ENCODE assay signal across 28 mouse cellular contexts in genomic region chr3:45204392-45205043, GRCm38 (mm10).
A peak's percentile ranks its signal among the peaks of the same experiment; 100 is the strongest.
DNase-seq lines count a peak whose midpoint lies in the region; ATAC-seq and TF ChIP-seq lines count a peak whose summit lies in the region.
"Had no signal": no experiment of that assay in that cellular context is flagged by ENCODE, and none has a peak within 500 bp of the region (broad histone marks: within the 10 kb centered on the region; RNA-seq: fewer than 3 reads in every experiment).

No protein-coding gene starts in this region.

- TF ChIP-seq CTCF in lung, postnatal 0 days (IDR thresholded peaks at IDR 0.05) = no peak

- no peak overlapping the region for H3K4me3 ChIP-seq in limb, embryonic 13.5 days
- no peak overlapping the region for H3K4me3 ChIP-seq in limb, embryonic 10.5 days
- no peak overlapping the region for H3K4me3 ChIP-seq in limb, embryonic 14.5 days (replicated peaks; ENCODE audit: low read length)
- no peak overlapping the region for H3K4me3 ChIP-seq in lung, postnatal 0 days (ENCODE audit: low read depth, low read length)
- no peak overlapping the region for H3K4me3 ChIP-seq in stomach, embryonic 15.5 days (replicated peaks)
- H3K4me3 ChIP-seq: embryonic facial prominence, embryonic 13.5 days; erythroblast, embryonic 14.5 days; forebrain, embryonic 12.5 days; hindbrain, embryonic 10.5 days; hindbrain, embryonic 15.5 days; limb, embryonic 12.5 days; liver, embryonic 12.5 days had no signal

- ATAC-seq in limb, embryonic 13.5 days (ENCODE audit: low FRiP score, low read depth) = peak; percentile 48; the same call in 1 of the 2 replicates
- peak; percentile 19; the same call in 1 of the 2 replicates for ATAC-seq in limb, embryonic 14.5 days (ENCODE audit: low FRiP score, low read depth)
- ATAC-seq in lung, postnatal 0 days = peak; percentile 74
- ATAC-seq in stomach, embryonic 15.5 days (ENCODE audit: insufficient read depth, low FRiP score, low read depth) = peak; percentile 56; the same call in 1 of the 2 replicates
- ATAC-seq: inflammation-experienced regulatory T-cells, adult 6 months; liver, embryonic 12.5 days; liver, postnatal 0 days; midbrain, embryonic 16.5 days had no signal

- DNase-seq in limb, embryonic 10.5 days (ENCODE audit: low spot score) = no peak
- peak; percentile 57 for DNase-seq in limb, embryonic 14.5 days (ENCODE audit: low spot score)
- peak; percentile 56 for DNase-seq in lung, postnatal 0 days (ENCODE audit: low spot score)
- DNase-seq in heart, adult 9 months (ENCODE audit: low spot score in 2 of 2) = no peak
- DNase-seq in yolk sac, embryonic 10.5 days (ENCODE audit: low spot score) = no peak
- DNase-seq: adrenal gland, postnatal 25 days; B cell, adult 2 months; cerebellum, adult 18-20 months; cerebellum, postnatal 25 days; gastrocnemius, postnatal 10 days; heart, postnatal 14 days; kidney, adult 2 months; layer of hippocampus, adult 9-11 months; liver, postnatal 0 days; right cerebral cortex, postnatal 25 days; thymus, postnatal 14 days had no signal

- 75% methylated on average over 2 of the region's 2 CpGs for WGBS in limb, embryonic 13.5 days
- WGBS in limb, embryonic 10.5 days = 74% methylated on average over 2 of the region's 2 CpGs
- WGBS in limb, embryonic 14.5 days = 73% methylated on average over 2 of the region's 2 CpGs
- 46% methylated on average over 2 of the region's 2 CpGs for WGBS in lung, postnatal 0 days
- 44% methylated on average over 2 of the region's 2 CpGs for WGBS in stomach, embryonic 15.5 days

- peaks cover 10% of the 10 kb centered on the region; the same call in 1 of the 2 replicates for H3K4me1 ChIP-seq in limb, embryonic 13.5 days
- H3K4me1 ChIP-seq in limb, embryonic 10.5 days = no peaks in the 10 kb centered on the region
- H3K4me1 ChIP-seq in limb, embryonic 14.5 days (ENCODE audit: control insufficient read depth, insufficient read depth, low read length) = 0 out of 2 replicates have a peak, but pooled peaks cover 2% of the 10 kb centered on the region
- H3K4me1 ChIP-seq in lung, postnatal 0 days (ENCODE audit: insufficient read depth, low read depth, low read length) = 0 out of 2 replicates have a peak, but pooled peaks cover 5% of the 10 kb centered on the region
- no peaks in the 10 kb centered on the region for H3K4me1 ChIP-seq in stomach, embryonic 15.5 days
- H3K4me1 ChIP-seq: embryonic facial prominence, embryonic 13.5 days; forebrain, embryonic 12.5 days; hindbrain, embryonic 10.5 days; hindbrain, embryonic 15.5 days; limb, embryonic 12.5 days; liver, embryonic 12.5 days had no signal

- no peaks in the 10 kb centered on the region for H3K9me3 ChIP-seq in limb, embryonic 13.5 days
- H3K9me3 ChIP-seq in limb, embryonic 10.5 days (replicated peaks) = no peaks in the 10 kb centered on the region
- H3K9me3 ChIP-seq in limb, embryonic 14.5 days (ENCODE audit: control insufficient read depth, low read length) = no peaks in the 10 kb centered on the region
- H3K9me3 ChIP-seq in lung, postnatal 0 days (ENCODE audit: low read length) = no peaks in the 10 kb centered on the region
- no peaks in the 10 kb centered on the region for H3K9me3 ChIP-seq in stomach, embryonic 15.5 days
- H3K9me3 ChIP-seq: embryonic facial prominence, embryonic 13.5 days; forebrain, embryonic 12.5 days; hindbrain, embryonic 10.5 days; hindbrain, embryonic 15.5 days; limb, embryonic 12.5 days; liver, embryonic 12.5 days had no signal

- no peaks in the 10 kb centered on the region for H3K27me3 ChIP-seq in limb, embryonic 13.5 days
- no peaks in the 10 kb centered on the region for H3K27me3 ChIP-seq in limb, embryonic 10.5 days (ENCODE audit: low read depth, poor library complexity, severe bottlenecking)
- H3K27me3 ChIP-seq in limb, embryonic 14.5 days (ENCODE audit: control insufficient read depth, insufficient read depth, low read length) = no peaks in the 10 kb centered on the region
- H3K27me3 ChIP-seq in lung, postnatal 0 days (replicated peaks; ENCODE audit: insufficient read depth, low read length) = no peaks in the 10 kb centered on the region
- H3K27me3 ChIP-seq in stomach, embryonic 15.5 days (replicated peaks) = no peaks in the 10 kb centered on the region
- H3K27me3 ChIP-seq: embryonic facial prominence, embryonic 13.5 days; forebrain, embryonic 12.5 days; hindbrain, embryonic 15.5 days; limb, embryonic 12.5 days; liver, embryonic 12.5 days had no signal

- no peaks in the 10 kb centered on the region for H3K36me3 ChIP-seq in limb, embryonic 13.5 days
- no peaks in the 10 kb centered on the region for H3K36me3 ChIP-seq in limb, embryonic 10.5 days
- no peaks in the 10 kb centered on the region for H3K36me3 ChIP-seq in limb, embryonic 14.5 days (ENCODE audit: control insufficient read depth, insufficient read depth, low read length)
- H3K36me3 ChIP-seq in lung, postnatal 0 days (ENCODE audit: insufficient read depth, low read length) = no peaks in the 10 kb centered on the region
- H3K36me3 ChIP-seq in stomach, embryonic 15.5 days = no peaks in the 10 kb centered on the region
- H3K36me3 ChIP-seq: embryonic facial prominence, embryonic 13.5 days; forebrain, embryonic 12.5 days; hindbrain, embryonic 10.5 days; hindbrain, embryonic 15.5 days; limb, embryonic 12.5 days; liver, embryonic 12.5 days had no signal

- TF ChIP-seq POLR2A in limb, embryonic 14.5 days (IDR thresholded peaks at IDR 0.05; ENCODE audit: borderline replicate concordance, extremely low read depth, insufficient read depth, insufficient read length) = no peak

- H3K9ac ChIP-seq in limb, embryonic 13.5 days = no peak overlapping the region
- no peak overlapping the region for H3K9ac ChIP-seq in limb, embryonic 14.5 days (ENCODE audit: low read depth, low read length, severe bottlenecking)
- H3K9ac ChIP-seq in lung, postnatal 0 days (replicated peaks; ENCODE audit: low read depth) = no peak overlapping the region
- no peak overlapping the region for H3K9ac ChIP-seq in stomach, embryonic 15.5 days
- H3K9ac ChIP-seq: embryonic facial prominence, embryonic 13.5 days; forebrain, embryonic 12.5 days; hindbrain, embryonic 15.5 days; limb, embryonic 12.5 days; liver, embryonic 12.5 days; liver, postnatal 0 days had no signal

- TF ChIP-seq EP300 in lung, postnatal 0 days (IDR thresholded peaks at IDR 0.05) = no peak

- H3K27ac ChIP-seq in limb, embryonic 13.5 days = no peak overlapping the region
- no peak overlapping the region for H3K27ac ChIP-seq in limb, embryonic 10.5 days
- H3K27ac ChIP-seq in limb, embryonic 14.5 days (replicated peaks; ENCODE audit: low read depth, low read length) = no peak overlapping the region
- H3K27ac ChIP-seq in lung, postnatal 0 days (ENCODE audit: low read length) = no peak overlapping the region
- 0 out of 2 replicates have a peak overlapping the region, but pooled peaks have one; percentile 11 for H3K27ac ChIP-seq in stomach, embryonic 15.5 days
- H3K27ac ChIP-seq: embryonic facial prominence, embryonic 13.5 days; forebrain, embryonic 12.5 days; hindbrain, embryonic 10.5 days; hindbrain, embryonic 15.5 days; limb, embryonic 12.5 days; liver, embryonic 12.5 days had no signal

- H3K4me2 ChIP-seq in limb, embryonic 13.5 days (replicated peaks) = no peak overlapping the region
- no peak overlapping the region for H3K4me2 ChIP-seq in limb, embryonic 14.5 days (replicated peaks; ENCODE audit: low read depth, low read length, severe bottlenecking)
- no peak overlapping the region for H3K4me2 ChIP-seq in lung, postnatal 0 days (replicated peaks; ENCODE audit: low read depth, low read length)
- H3K4me2 ChIP-seq in stomach, embryonic 15.5 days = no peak overlapping the region
- H3K4me2 ChIP-seq: embryonic facial prominence, embryonic 13.5 days; forebrain, embryonic 12.5 days; hindbrain, embryonic 15.5 days; limb, embryonic 12.5 days; liver, embryonic 12.5 days; midbrain, embryonic 11.5 days had no signal

Comparison
In these comparisons a context has a peak if more than half of its experiments do, and no peak if none do; other contexts are left out.
1. DNase-seq: peak in limb, embryonic 14.5 days (single experiment) and lung, postnatal 0 days (single experiment); none in limb, embryonic 10.5 days (single experiment), heart, adult 9 months (0 of 2) and yolk sac, embryonic 10.5 days (single experiment).
2. ATAC-seq: peak in every context shown above with its lines; median percentile 74 in lung, postnatal 0 days; 56 in stomach, embryonic 15.5 days; 48 in limb, embryonic 13.5 days; 19 in limb, embryonic 14.5 days.